Mouse (Mus musculus): ENCODE results near the gene Dennd4a.

DNA sequence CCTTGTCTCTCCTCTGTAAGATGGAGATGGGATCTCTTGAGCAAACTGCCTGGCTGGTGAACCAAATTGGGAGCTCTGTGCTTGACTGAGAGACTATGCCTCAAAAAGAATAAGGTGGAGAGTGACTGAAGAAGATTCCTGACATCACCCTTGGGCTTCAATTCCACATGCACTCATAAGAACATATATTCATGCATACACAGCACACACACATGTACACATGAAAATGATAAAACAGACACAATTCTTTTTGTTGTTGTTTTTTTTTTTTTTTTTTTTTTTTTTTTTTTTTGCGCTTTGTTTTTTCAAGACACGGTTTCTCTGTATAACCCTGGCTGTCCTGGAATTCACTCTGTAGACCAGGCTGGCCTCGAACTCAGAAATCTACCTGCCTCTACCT is 146.1 kb downstream of the Dennd4a start:
- no peak for TF ChIP-seq EP300 (IDR thresholded peaks at IDR 0.05; ENCODE audit: low read depth)
- TF ChIP-seq CTCF (IDR thresholded peaks at IDR 0.05; ENCODE audit: low read depth): no peak

All from liver, postnatal 0 days (tissue).